Mouse (Mus musculus): Measurements from ENCODE around the gene Defa33. TPM values are rescaled to one million over a fixed set of nuclear protein-coding genes. Genes with fewer than 3 reads are reported as not detected.
"Not testable (repeated sequence)": the region's sequence is repeated elsewhere in the genome, so short reads cannot be mapped to it uniquely, and the experiment has no call there.

Gene Defa33
- not detected in 2 replicates for polyA plus RNA-seq (2015; fragmentation: Nextera tagmentation; extraction: Ambion mirVana)

DNA sequence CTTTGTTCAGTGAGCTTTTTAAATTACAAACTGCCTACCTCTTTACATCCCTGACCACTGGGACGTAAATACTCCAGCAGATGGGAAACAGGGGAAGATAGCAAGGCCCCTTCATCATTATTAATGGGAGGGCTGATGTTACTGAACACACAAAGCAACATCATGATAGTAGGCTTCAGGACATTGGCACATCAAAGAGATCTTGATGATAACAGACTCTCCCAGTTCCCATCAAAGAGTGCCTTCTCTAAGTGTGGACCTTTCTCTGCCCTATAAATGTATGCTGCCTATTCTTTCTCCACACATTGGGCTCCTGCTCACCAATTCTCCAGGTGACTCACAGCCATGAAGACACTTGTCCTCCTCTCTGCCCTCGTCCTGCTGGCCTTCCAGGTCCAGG is at the start of gene Defa33:
Gene Defa33, plus strand, starts transcription at position 301 of the 400 bp plus-strand sequence.
- H3K9ac ChIP-seq; H3K4me3 ChIP-seq; H3K36me3 ChIP-seq (ENCODE audit: poor library complexity, severe bottlenecking); H3K27ac ChIP-seq; H3K9me3 ChIP-seq (replicated peaks); H3K4me2 ChIP-seq; ATAC-seq; H3K4me1 ChIP-seq; H3K27me3 ChIP-seq: not testable (repeated sequence)
- no CpG with 5 or more reads among the region's 2 CpGs for WGBS

DNA sequence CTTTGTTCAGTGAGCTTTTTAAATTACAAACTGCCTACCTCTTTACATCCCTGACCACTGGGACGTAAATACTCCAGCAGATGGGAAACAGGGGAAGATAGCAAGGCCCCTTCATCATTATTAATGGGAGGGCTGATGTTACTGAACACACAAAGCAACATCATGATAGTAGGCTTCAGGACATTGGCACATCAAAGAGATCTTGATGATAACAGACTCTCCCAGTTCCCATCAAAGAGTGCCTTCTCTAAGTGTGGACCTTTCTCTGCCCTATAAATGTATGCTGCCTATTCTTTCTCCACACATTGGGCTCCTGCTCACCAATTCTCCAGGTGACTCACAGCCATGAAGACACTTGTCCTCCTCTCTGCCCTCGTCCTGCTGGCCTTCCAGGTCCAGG is 13.4 kb upstream of the Defa33 start, which contains the start of gene Defa2:
Gene Defa2, plus strand, starts transcription at position 301 of the 400 bp plus-strand sequence.
- not testable (repeated sequence) for H3K9ac ChIP-seq; ATAC-seq; H3K27ac ChIP-seq; H3K4me1 ChIP-seq; H3K36me3 ChIP-seq (ENCODE audit: poor library complexity, severe bottlenecking); H3K4me3 ChIP-seq; H3K27me3 ChIP-seq; H3K4me2 ChIP-seq; H3K9me3 ChIP-seq (replicated peaks)
- WGBS = no CpG with 5 or more reads among the region's 2 CpGs

DNA sequence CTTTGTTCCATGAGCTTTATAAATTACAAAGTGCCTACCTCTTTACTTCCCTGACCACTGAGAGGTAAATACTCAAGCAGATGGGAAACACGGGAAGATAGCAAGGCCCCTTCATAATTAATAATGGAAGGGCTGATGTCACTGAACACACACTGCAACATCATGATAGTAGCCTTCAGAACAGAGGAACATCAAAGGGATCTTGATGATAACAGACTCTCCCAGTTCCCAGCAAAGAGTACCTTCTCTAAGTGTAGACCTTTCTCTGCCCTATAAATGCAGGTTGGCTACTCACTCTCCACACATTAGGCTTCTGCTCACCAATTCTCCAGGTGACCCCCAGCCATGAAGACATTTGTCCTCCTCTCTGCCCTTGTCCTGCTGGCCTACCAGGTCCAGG is 35.5 kb downstream of the Defa33 start, which contains the start of gene Defa36:
Gene Defa36, plus strand, starts transcription at position 301 of the 400 bp plus-strand sequence.
- no CpG with 5 or more reads among the region's 1 CpGs for WGBS
- H3K36me3 ChIP-seq (ENCODE audit: poor library complexity, severe bottlenecking); H3K4me2 ChIP-seq; ATAC-seq; H3K9ac ChIP-seq; H3K4me3 ChIP-seq; H3K27ac ChIP-seq; H3K27me3 ChIP-seq; H3K4me1 ChIP-seq; H3K9me3 ChIP-seq (replicated peaks): not testable (repeated sequence)

Other genes with a start within 250 kb of the Defa33 start
- gene Defa22, start 229.5 kb upstream of the Defa33 start, polyA plus RNA-seq (2015; fragmentation: Nextera tagmentation; extraction: Ambion mirVana) = not detected in 2 replicates
- gene Defa31, start 200.2 kb upstream of the Defa33 start, polyA plus RNA-seq (2015; fragmentation: Nextera tagmentation; extraction: Ambion mirVana) = not detected in 2 replicates
- not detected in 2 replicates for gene Gm15293, start 190.2 kb upstream of the Defa33 start, polyA plus RNA-seq (2015; fragmentation: Nextera tagmentation; extraction: Ambion mirVana)
- not detected in 2 replicates for gene Gm15292, start 142.1 kb upstream of the Defa33 start, polyA plus RNA-seq (2015; fragmentation: Nextera tagmentation; extraction: Ambion mirVana)
- gene Defa27, start 76.3 kb upstream of the Defa33 start, polyA plus RNA-seq (2015; fragmentation: Nextera tagmentation; extraction: Ambion mirVana) = not detected in 2 replicates
- not detected in 2 replicates for gene Defa29, start 64.8 kb upstream of the Defa33 start, polyA plus RNA-seq (2015; fragmentation: Nextera tagmentation; extraction: Ambion mirVana)
- gene Defa2, start 13.3 kb upstream of the Defa33 start, polyA plus RNA-seq (2015; fragmentation: Nextera tagmentation; extraction: Ambion mirVana) = not detected in 2 replicates
- gene Defa36, start 35.6 kb downstream of the Defa33 start, polyA plus RNA-seq (2015; fragmentation: Nextera tagmentation; extraction: Ambion mirVana) = not detected in 2 replicates
- not detected in 2 replicates for gene Gm7849, start 64.7 kb downstream of the Defa33 start, polyA plus RNA-seq (2015; fragmentation: Nextera tagmentation; extraction: Ambion mirVana)
- gene Defa20, start 117.4 kb downstream of the Defa33 start, polyA plus RNA-seq (2015; fragmentation: Nextera tagmentation; extraction: Ambion mirVana) = not detected in 2 replicates
- gene Defa32, start 137.2 kb downstream of the Defa33 start, polyA plus RNA-seq (2015; fragmentation: Nextera tagmentation; extraction: Ambion mirVana) = not detected in 2 replicates
- gene Defa37, start 173.6 kb downstream of the Defa33 start, polyA plus RNA-seq (2015; fragmentation: Nextera tagmentation; extraction: Ambion mirVana) = not detected in 2 replicates
- gene Defa28, start 191.2 kb downstream of the Defa33 start, polyA plus RNA-seq (2015; fragmentation: Nextera tagmentation; extraction: Ambion mirVana) = not detected in 2 replicates
- gene Gm7861, start 202.7 kb downstream of the Defa33 start, polyA plus RNA-seq (2015; fragmentation: Nextera tagmentation; extraction: Ambion mirVana) = not detected in 2 replicates
- not detected in 2 replicates for gene Defa26, start 226.4 kb downstream of the Defa33 start, polyA plus RNA-seq (2015; fragmentation: Nextera tagmentation; extraction: Ambion mirVana)